Mouse (Mus musculus) brain, embryonic 14.5 days (tissue): ENCODE data around the gene Fgf4.

ENCODE experiments used
- CTCF ChIP-seq: fragments of 200-500 bp; IDR thresholded peaks from 2 replicates; pipeline ENCODE4 v1.5.1; 2012; ENCODE audit warnings: inconsistent platforms, mild to moderate bottlenecking, moderate library complexity, borderline replicate concordance; ENCODE audit not compliant: insufficient read depth, insufficient read length; ENCODE audit errors: extremely low read depth
- POLR2A ChIP-seq: fragments of 200-500 bp; IDR thresholded peaks from 2 replicates; pipeline ENCODE4 v1.6.1; 2012; ENCODE audit warnings: mild to moderate bottlenecking, inconsistent platforms, borderline replicate concordance; ENCODE audit not compliant: poor library complexity, insufficient read depth, insufficient read length, severe bottlenecking; ENCODE audit errors: extremely low read depth

DNA sequence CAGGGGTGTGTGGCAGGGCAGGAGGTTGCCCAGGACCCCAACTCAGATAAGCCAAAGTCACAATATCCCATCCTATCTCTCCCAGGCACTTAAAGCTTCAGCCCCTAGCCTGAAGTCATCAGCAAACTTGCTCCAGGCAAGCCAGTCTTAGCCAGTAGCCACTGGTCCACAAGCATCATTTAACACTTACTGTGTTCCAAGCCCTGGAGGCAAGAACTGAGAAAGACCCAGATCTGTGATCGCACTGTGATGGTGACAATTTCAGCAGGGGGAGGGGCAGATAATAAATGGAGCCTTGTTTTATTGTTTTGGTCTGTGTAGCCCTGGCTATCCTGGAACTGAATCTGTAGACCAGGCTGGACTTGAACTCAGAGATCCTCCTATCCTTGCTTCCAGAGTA lies 11.5 kb downstream of the Fgf4 start:
- no peak for TF ChIP-seq POLR2A
- TF ChIP-seq CTCF = no peak
